Comparison of ENCODE assay signal across 18 mouse cellular contexts in the genomic region with DNA sequence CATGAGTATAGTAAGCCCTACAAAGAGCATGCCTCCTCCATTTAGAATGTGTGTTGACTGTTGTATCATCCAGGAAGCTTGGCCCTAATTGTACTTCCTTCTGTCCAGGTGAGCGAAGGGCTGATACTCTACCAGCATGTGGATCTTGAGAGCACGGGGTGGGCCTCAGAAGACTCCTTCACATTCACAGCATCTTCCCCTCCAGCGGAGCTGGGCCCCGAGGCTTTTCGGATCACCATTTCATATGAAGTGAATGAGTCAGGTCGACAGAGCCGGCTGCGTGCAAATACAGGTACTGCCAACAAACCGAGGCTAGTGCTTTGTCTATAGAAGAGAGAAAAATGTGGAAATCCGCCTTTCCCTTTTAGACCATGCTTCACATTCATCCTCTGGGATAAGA.
"Had no signal": no experiment of that assay in that cellular context is flagged by ENCODE, and none has a peak within 500 bp of the region (broad histone marks: within the 10 kb centered on the region; RNA-seq: fewer than 3 reads in every experiment).

No protein-coding gene starts in this region.

- H3K27me3 ChIP-seq: liver, embryonic 15.5 days; lung, embryonic 15.5 days; megakaryocyte, embryonic 14.5 days; midbrain, embryonic 13.5 days; midbrain, embryonic 15.5 days; neural tube, embryonic 12.5 days; stomach, embryonic 15.5 days had no signal

- H3K4me2 ChIP-seq: liver, embryonic 15.5 days; lung, embryonic 15.5 days; midbrain, embryonic 11.5 days; midbrain, embryonic 13.5 days; midbrain, embryonic 15.5 days; neural tube, embryonic 12.5 days; stomach, embryonic 15.5 days had no signal

- H3K27ac ChIP-seq: liver, embryonic 15.5 days; lung, embryonic 15.5 days; macrophage; midbrain, embryonic 13.5 days; midbrain, embryonic 15.5 days; neural tube, embryonic 12.5 days; stomach, embryonic 15.5 days had no signal

- ATAC-seq: liver, postnatal 0 days; lung, postnatal 0 days; midbrain, embryonic 13.5 days; midbrain, embryonic 15.5 days had no signal

- DNase-seq: liver, postnatal 0 days; lung, adult 2 months; lung, postnatal 14 days; lung, postnatal 36 days; right cerebral cortex, postnatal 14 days; thymus, adult 18-20 months; thymus, postnatal 14 days; thymus, postnatal 36 days had no signal

- H3K4me3 ChIP-seq: liver, embryonic 15.5 days; lung, embryonic 15.5 days; midbrain, embryonic 13.5 days; midbrain, embryonic 15.5 days; neural tube, embryonic 12.5 days; stomach, embryonic 15.5 days had no signal

- H3K4me1 ChIP-seq: liver, embryonic 15.5 days; lung, embryonic 15.5 days; megakaryocyte, embryonic 14.5 days; midbrain, embryonic 13.5 days; midbrain, embryonic 15.5 days; neural tube, embryonic 12.5 days; stomach, embryonic 15.5 days had no signal

- H3K9me3 ChIP-seq: liver, embryonic 15.5 days; lung, embryonic 15.5 days; midbrain, embryonic 13.5 days; midbrain, embryonic 15.5 days; neural tube, embryonic 12.5 days; stomach, embryonic 15.5 days had no signal

- H3K36me3 ChIP-seq: liver, embryonic 15.5 days; lung, embryonic 15.5 days; midbrain, embryonic 13.5 days; midbrain, embryonic 15.5 days; neural tube, embryonic 12.5 days; stomach, embryonic 15.5 days had no signal

- H3K9ac ChIP-seq: liver, embryonic 15.5 days; liver, postnatal 0 days; lung, embryonic 15.5 days; midbrain, embryonic 13.5 days; midbrain, embryonic 15.5 days; neural tube, embryonic 12.5 days; stomach, embryonic 15.5 days had no signal
